Mouse (Mus musculus): ENCODE measurements around the gene Vmn2r38. TPM values are rescaled to one million over a fixed set of nuclear protein-coding genes. Genes with fewer than 3 reads are reported as not detected.

Vmn2r38 gene
- total RNA-seq (2023) = not detected

GRCm38 (mm10) chr7:9097781-9098180 lies at the start of gene Vmn2r38:
Gene Vmn2r38 (minus strand): TSS chr7:9097881.

GRCm38 (mm10) chr7:9030698-9031097 lies 67.0 kb downstream of the Vmn2r38 start, which contains the start of gene Vmn2r39:
Gene Vmn2r39 (minus strand): TSS chr7:9030798.

Other genes starting within 250 kb of the Vmn2r38 start
- not detected for gene Vmn2r40, start 166.4 kb downstream of the Vmn2r38 start, total RNA-seq (2023)
- gene Vmn2r39, start 67.1 kb downstream of the Vmn2r38 start, total RNA-seq (2023) = not detected
- gene Vmn2r37, start 125.8 kb upstream of the Vmn2r38 start, total RNA-seq (2023) = not detected

Data from T-cell, adult 66 days (primary cell).